Mouse (Mus musculus): Measurements from ENCODE around the gene Smg6. TPM values are rescaled to one million over a fixed set of nuclear protein-coding genes. Genes with fewer than 3 reads are reported as not detected.
A peak's percentile ranks its signal among the peaks of the same experiment; 100 is the strongest.
"Not testable (repeated sequence)": the region's sequence is repeated elsewhere in the genome, so short reads cannot be mapped to it uniquely, and the experiment has no call there.

Gene Smg6
- total RNA-seq, 2 experiments from 2014 or later = 26.5 to 27.5 TPM

DNA sequence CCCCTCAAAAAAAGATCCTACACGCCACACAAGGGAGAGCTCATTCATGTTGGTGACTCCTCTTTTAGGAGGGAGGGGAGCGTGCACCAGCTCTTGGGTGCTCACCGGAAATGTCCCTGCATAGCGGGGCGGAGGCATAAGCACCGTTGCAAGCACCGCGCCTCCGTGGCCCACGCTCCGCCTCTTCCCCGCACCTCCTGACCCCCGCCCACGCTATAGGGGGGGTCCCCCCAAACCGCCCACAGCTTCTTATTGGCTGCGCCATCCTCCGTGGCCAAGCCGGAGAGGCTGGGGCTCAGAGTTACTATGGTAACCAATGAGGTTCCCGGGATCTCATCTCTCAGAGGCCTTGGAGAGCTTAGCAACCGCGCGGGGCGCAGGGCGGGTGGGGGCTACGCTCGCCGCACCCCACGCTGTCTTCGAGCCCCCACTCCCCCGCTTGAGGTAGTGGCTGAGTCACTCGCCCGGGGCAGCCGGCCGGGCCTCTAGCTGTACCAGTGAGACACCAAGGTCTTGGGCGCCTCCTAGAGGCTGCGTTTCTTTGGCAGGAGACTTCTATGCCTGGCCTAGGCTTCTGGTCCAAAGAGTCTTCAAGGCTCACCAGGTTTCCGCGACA lies 244.6 kb downstream of the Smg6 start:
- peak; percentile 93 to 95 for DNase-seq (ENCODE audit: low spot score in 2 of 2)
- intact Hi-C loops (cut with DNase I) = loop anchor here (10.0 kb wide), 2 partner anchors 335 to 405 kb away; partner anchors contain the start of gene Mnt

DNA sequence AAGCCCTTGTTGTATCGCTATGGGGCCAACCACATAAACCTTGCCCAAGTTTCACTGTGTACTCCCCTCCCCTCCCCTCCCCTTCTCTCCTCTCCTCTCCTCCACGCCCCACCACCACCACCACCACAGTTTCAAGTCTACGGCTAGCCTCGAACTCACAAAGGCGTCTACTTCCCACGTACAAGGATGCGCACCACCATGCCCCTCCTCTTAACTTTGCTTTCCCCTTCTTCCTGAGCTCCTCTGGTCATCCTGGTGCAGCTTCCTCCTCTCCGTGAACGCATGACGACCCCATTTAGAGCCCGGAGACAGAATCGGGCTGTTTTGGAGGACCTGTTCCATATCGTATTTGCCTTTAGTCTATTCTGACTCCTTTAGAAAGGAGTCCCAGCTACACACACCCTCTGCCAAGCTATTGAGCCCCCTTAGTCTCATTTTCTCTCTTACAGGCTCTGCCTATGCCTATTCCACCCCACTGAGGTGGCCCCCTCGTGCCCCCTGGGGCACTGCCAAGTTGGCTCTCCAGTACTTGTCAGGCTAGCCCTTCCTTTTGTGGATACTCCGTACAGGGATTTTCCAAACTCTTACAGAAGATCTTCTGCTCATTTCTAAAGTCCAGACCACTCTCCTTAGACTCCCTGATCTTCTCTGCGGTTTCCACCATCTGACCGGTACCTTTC lies 245.7 kb downstream of the Smg6 start:
- intact Hi-C loops (cut with DNase I) = loop anchor here (10.0 kb wide), 2 partner anchors 337 to 403 kb away; partner anchors contain the start of gene Mnt
- DNase-seq (ENCODE audit: low spot score in 2 of 2) = no peak

DNA sequence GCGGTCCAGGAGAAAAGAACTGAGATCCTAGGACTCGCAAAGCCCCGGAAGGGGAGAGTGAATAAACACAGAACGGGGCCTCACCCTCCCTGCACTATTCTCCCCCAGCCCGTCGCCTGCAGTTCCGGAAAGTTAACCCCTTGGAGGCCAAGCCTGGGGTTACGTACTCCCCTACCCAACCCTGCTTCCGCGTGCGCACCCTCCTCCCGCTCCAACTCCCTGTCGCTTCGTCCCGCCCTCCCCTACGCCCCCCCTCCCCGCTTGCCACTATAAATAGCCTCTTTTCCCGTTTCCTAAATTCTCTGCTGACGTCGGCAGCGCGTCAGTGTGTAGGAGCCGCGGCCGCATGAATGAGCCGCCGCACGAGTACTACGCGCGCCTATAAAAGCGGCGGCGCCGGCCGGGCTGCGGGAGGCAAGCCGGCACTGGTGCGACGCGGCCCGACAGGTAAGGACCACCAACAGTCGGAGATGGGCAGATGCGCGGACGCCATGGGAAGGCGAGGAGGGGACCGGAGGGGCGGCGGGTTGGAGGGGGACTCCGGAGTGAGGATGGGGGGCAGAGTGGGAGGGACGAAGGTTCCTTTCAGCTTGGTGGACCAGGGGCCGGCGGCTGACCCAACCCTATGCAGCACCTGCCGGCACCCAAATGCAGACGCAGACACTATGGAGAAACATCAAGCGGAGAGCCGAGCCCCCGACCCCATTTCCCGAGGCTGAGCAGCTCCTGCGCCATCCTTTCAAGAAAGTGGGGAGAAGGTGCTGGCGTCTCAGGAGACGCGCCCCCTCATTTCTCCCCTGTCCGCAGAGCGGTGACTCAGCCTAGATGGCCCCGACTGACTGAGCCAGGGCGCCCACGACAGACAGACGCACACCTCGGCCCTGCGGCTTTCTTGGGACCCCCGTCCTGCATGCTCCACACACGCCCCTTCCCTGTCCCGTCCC lies 246.8 kb downstream of the Smg6 start:
- peak; percentile 73 to 84 for DNase-seq (ENCODE audit: low spot score in 2 of 2)
- intact Hi-C loops (cut with DNase I) = loop anchor here (2.0 to 10.0 kb wide), 3 partner anchors 288 to 402 kb away; partner anchors contain the start of genes Mnt and Tlcd2

DNA sequence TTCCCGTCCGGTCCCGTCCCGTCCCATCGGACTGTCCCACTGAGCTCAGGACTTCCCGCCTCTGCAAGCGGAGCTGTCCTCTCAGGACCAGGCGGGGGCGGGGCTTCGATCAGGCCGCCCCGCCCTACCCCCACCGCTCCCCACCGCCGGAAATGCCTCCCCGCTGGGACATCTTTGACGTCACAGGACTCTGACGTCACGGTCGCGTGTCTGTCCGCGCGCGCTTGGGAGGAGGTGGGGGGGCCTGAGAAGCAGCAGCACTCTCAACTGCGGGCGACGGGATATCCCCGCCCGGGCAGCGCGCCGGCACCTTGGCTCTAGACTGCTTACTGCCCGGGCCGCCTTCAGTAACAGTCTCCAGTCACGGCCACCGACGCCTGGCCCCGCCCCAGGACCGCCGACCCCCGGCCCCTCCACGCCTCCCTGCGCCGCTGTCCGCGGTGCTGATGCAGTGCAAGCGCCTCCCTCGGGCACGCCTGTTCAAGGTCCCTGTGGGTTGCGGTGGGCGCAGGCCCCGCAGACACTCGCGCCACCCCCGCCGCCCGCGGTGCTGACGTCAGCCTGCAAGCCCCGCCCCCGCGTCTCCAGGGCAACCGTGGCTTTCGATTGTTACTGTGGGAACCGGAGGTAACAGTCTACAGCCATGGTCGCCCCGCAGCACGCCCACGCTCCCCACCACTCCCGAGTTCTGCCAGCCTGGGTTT lies 247.6 kb downstream of the Smg6 start:
- intact Hi-C loops (cut with DNase I) = loop anchor here (2.0 to 10.0 kb wide), 3 partner anchors 288 to 402 kb away; partner anchors contain the start of genes Mnt and Tlcd2

DNA sequence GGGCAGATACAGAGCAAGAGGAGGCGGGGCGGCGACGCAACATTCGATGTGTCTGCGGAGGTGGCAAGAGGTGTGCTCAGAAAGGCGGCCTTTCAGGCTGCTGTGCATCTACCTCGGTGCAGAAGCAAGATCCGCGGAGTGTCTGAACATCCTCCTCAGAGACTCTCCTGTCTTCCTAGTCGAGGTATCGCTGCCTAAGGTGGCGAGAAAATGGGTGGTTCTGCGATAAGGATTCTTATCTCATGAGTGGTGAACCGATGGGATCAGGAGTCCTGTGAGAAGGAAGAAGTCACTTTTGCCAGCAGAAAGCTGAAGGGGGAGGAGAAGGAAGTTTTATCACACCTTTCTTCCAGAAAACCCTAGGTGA lies 248.2 kb downstream of the Smg6 start:
- intact Hi-C loops (cut with DNase I) = loop anchor here (2.0 to 10.0 kb wide), 3 partner anchors 287 to 401 kb away; partner anchors contain the start of genes Mnt and Tlcd2

More for the DNA sequence above, 247.6 kb downstream of the Smg6 start:
- DNase-seq (ENCODE audit: low spot score in 2 of 2) = peak; percentile 95 to 97

DNA sequence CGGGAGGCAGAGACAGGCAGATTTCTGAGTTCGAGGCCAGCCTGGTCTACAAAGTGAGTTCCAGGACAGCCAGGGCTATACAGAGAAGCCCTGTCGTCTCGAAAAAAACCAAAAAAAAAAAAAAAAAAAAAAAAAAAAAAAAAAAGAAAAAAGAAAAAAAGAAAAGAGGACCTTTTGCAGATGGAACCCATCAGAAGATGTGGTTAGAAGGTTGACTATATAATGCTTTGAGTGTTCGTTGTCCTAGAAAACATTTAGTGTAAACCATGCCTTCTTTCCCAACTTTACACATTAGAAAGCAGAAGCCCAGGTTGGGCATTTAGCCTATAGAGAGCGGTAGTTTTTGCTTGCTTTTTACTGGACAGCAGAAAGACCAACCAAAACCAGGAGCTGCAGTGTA lies 249.0 kb downstream of the Smg6 start:
- intact Hi-C loops (cut with DNase I) = loop anchor here (10.0 kb wide), 2 partner anchors 340 to 400 kb away; partner anchors contain the start of gene Mnt
- DNase-seq (ENCODE audit: low spot score in 2 of 2) = not testable (repeated sequence)

More for the DNA sequence above, 248.2 kb downstream of the Smg6 start:
- no peak for DNase-seq (ENCODE audit: low spot score in 2 of 2)

DNA sequence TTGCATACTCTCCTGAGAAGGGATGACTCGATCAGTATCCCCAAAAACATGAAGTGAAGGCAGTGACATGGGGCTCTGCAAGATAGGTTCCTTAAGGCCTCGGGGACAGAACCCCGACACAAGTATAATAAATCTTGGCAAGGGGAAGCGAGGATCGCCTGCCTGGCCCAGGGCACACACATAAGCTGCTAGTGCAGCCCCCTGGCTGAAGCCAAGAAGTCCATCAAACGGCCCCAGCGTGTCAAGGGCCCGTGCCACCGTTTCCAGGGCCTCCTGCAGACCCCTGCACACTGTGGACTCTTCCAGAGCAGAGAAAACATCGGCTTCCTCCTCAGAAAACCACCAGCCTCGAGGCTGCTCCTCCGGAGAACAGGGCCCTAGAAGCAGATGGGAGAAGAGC lies 252.4 kb downstream of the Smg6 start:
- no peak for DNase-seq (ENCODE audit: low spot score in 2 of 2)
- intact Hi-C loops (cut with DNase I) = loop anchor here (5.0 to 10.0 kb wide), 3 partner anchors 334 to 397 kb away; partner anchors contain the start of genes Mnt, Rilp and Scarf1

DNA sequence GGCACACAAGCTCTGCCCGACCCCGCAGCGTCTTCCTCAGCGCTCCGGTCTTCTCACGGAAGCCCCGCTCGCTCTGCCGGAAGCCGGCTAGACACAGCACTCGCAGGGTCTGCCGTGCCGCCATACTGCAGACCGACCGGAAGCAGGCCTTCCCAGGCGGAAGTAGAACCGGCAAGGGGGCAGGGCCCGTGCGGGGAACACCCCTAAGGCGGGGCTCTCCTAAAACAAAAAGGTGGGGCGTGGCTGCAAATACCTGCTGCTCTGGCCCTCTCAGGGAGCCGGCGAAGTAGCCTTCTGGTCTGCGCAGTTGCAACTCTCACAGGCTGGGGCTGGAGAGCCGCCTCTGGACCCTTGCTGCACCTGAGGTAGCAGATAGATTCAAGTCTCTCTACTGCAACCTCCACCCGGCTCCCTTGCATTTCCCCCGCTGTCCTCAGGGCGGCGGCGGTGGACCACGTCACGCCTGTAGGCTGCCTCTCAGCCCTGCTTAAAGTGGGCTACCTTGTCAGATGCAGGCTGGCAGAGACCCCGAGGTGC lies 253.1 kb downstream of the Smg6 start, which contains the start of gene Ovca2:
Gene Ovca2 (minus strand): TSS at position 164 of the 537 bp plus-strand sequence.
- intact Hi-C loops (cut with DNase I) = loop anchor here (1.0 to 10.0 kb wide), 4 partner anchors 113 to 396 kb away; partner anchors contain the start of genes Mnt, Rilp and Scarf1
- peak; percentile 91 to 93 for DNase-seq (ENCODE audit: low spot score in 2 of 2)

DNA sequence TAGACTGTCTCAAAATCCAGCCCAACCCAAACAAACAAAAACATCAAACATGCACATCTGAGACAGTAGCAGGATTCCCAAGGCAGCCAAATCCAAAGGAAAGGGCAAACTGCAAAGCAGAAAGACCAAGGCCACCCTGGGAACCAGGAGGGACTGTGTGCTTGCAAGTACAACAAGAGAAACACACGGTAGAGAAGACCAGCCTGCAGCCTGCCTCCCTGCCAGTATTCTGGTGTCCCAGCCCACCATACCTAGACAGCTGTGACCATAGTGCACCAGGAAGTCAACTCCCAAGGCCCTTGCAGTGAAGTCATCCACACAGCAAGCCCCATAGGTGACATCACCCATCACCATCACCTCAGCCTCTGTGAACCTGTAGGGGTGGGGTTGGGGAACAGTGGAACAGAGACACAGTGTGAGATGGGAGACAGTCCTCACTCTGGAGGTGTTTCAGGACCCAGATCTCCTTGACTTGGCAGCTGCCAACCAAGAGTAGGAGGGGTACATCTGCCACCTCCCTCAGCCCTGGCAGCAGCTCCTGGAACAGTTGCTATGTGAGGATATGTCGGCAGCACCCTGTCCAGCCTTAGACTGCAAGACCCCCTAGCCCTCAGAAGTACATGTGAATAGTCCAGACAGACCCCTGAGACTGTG lies 258.4 kb downstream of the Smg6 start:
- peak; percentile 63 to 95 for DNase-seq (ENCODE audit: low spot score in 2 of 2)
- intact Hi-C loops (cut with DNase I) = no loop called here

DNA sequence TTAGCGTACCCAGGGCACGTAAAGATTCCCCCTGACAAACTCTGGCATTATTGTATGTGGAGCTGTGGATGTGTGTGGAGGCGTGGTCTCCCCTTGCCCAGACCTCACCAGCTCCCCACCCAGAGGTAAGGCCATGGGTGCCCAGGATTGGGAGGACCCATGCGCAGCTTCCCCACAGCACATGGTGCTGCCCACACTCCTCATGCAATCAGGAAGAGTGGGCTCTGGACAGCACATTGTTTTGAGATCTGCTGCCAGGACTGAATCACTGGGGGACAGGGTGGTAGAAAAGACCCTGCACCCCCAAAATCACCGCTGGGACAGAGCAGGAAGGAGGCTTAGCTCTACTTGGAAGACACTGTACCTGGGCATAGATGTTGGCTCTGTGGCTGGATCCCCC lies 258.9 kb downstream of the Smg6 start:
- intact Hi-C loops (cut with DNase I) = no loop called here
- peak in 1 of 2 experiments; percentile 76 for DNase-seq (ENCODE audit: low spot score in 2 of 2)

DNA sequence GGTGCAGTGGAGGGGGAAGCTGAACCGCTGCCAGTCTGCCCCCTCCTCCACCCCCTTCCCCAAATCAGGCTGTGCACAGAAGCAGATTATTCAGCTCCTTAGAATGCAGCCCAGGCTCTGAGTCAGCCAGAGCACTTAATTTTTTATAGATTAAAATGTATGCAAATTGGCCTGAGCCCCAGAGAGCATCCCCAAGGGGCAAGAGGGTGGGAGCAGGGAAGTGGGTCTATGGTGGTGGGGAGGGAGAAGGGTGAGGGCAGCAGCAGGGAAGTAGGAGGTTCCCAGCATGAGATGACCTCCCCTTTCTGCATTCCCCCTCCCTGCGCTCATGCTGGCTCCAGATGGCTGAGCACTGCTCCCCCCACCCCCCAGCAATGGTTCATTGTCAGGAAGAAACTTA lies 259.4 kb downstream of the Smg6 start:
- intact Hi-C loops (cut with DNase I) = no loop called here
- DNase-seq (ENCODE audit: low spot score in 2 of 2) = peak in 1 of 2 experiments; percentile 76

DNA sequence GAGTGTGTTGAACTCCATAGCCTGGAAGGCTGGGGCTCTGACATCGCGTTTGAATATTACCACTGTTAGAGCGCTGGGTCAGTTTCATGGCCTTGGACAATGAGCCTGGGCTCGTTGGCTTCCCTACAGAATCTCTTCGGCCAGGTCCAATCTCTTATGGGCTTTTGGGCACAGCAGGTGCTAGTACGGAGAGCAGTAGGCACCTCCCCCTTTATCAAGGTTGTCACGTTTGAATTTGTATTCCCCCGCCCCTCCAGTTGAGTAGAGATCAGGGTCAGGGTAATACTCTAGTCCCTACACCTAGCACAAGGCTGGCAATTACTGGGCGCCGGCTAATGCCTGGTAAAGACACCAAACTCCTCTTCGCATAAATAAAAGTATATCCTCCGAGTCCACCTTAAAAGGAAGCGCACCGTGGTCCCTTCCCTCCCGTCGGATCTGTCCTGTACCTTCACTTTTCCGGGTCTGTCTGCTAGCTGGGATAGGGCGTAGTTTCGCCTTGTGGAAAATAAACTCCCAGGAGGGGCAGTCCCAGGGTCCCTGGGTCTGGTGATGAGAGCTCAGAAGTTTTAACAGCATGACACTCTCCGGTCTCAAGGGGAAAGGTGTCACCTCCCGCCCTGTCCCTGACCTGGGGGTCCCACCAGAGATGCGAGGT lies 264.2 kb downstream of the Smg6 start:
- no peak for DNase-seq (ENCODE audit: low spot score in 2 of 2)
- intact Hi-C loops (cut with DNase I) = loop anchor here (5.0 kb wide), 2 partner anchors 202 to 272 kb away; partner anchors contain the start of gene Tlcd2

DNA sequence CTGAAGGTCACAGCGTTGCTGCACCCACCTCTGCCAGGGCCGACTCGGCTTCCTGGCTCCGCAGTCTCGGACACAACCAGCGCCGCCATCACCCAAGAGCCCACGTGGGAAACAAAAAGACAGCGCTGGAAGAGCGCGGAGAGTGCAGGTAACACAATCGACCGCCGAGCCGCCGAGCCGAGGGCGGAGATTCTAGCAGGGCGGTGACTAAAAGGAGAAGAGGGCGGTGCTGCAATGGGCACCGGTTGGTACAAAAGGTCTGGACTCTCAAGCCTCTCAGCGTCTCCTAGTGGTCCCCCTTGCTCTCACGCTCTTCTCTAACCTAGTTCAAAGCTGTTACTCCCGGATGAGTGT lies 264.7 kb downstream of the Smg6 start:
- intact Hi-C loops (cut with DNase I) = loop anchor here (5.0 kb wide), 2 partner anchors 202 to 272 kb away; partner anchors contain the start of gene Tlcd2

DNA sequence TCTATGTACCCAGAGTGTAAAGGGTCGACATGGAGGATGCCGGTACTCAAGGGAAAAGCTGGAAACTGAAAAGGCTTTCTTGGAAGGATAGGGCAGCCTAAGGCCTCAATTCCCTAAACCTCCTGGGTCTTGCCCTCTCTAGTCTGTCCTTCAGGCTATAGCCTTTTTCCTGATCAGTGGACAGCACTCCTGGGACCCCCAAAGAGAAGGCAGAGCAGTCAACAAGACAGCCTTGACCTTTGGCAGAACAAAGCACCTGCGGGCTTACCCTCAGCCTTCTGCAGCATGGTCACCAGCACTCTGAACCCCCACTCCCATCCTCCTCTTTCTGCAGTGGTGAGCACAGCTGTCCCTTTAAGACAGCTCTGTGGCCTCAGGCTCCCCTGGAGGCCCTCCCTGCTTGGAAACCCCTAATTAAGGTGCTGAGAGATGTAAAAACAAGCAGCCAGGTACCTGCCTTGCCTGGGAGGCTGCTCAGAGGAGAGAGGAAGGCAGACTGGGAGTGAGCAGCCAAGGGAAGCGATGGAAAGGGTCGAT lies 265.4 kb downstream of the Smg6 start, which contains the start of gene Dph1:
Gene Dph1 (minus strand): TSS at position 337 of the 537 bp plus-strand sequence.
- intact Hi-C loops (cut with DNase I) = loop anchor here (5.0 kb wide), 2 partner anchors 201 to 271 kb away; partner anchors contain the start of gene Tlcd2
- DNase-seq (ENCODE audit: low spot score in 2 of 2) = no peak

More for the DNA sequence above, 264.7 kb downstream of the Smg6 start:
- peak; percentile 81 to 88 for DNase-seq (ENCODE audit: low spot score in 2 of 2)

DNA sequence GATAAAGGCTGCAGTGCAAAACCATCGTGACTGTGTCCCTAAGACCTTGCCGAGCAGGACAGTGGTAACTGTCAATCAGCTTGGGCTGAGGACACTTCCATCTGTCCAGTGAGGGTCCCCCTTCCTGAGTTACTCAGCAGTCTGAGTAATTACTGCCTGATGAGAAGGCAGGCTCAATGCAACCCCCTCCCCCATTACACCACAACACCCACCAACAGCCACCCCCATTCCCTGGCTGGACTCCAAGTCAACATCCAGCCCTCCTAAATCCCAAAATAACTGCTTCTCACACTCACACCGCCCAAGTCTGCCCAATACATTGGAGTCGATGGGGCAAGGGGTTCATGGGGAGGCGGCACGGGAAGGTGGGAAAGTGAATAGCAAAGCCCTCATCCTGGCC lies 266.2 kb downstream of the Smg6 start:
- intact Hi-C loops (cut with DNase I) = loop anchor here (5.0 kb wide), 2 partner anchors 200 to 270 kb away; partner anchors contain the start of gene Tlcd2

DNA sequence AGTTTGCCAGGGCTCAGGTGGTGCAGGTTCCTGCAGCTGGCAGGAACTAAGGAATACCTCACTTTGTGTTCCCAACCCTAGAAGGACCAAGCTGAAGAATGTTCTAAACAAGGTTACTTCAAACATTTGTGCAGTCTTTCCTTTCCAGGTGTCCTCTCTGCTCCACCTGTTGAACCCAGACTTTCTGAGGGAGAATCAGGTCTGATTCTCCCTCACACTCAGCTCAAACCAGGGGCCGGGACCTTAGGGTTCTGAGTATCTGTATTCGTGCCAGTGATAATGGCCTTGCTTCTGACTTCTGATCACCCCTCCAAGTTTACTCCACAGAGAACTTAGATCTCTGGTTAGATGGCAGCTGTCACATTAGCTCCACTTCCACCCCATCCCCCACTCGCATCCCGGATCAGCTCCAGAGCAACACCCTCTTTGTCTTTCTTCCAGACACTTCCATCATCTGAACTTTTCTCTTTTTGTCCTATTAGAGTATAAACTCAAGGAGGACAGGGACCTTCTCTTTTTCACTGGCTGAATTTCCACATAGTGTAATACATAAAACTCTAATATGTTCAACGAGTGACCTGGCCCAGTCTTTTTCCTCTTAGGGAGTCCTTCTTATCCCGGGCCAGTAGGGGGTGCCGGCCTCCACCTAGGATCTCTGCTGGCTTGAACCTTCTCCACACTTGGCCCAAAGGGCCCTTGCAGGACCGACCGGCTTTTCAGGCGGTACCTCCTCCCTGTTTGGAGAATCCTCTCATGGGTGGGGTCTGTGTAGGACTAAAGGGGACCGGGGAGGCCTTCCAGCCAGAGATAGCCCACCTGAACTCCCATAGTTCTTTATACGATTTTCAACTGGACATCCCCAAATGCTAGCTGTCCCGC lies 267.0 kb downstream of the Smg6 start:
- intact Hi-C loops (cut with DNase I) = loop anchor here (1.0 to 5.0 kb wide), 3 partner anchors 99 to 270 kb away; partner anchors contain the start of gene Tlcd2
- peak in 1 of 2 experiments; percentile 84 for DNase-seq (ENCODE audit: low spot score in 2 of 2)

More for the DNA sequence above, 266.2 kb downstream of the Smg6 start:
- DNase-seq (ENCODE audit: low spot score in 2 of 2) = no peak

All from left cerebral cortex, postnatal 25 days (tissue).